Mouse (Mus musculus) heart, postnatal 0 days (tissue): Measurements from ENCODE around the gene Zbtb12.

Source experiments
- CTCF ChIP-seq: IDR thresholded peaks from 2 replicates; pipeline ENCODE4 v1.5.1; 2016; ENCODE audit warnings: antibody characterized with exemption, control low read depth, low read depth
- EP300 ChIP-seq: IDR thresholded peaks from 2 replicates; pipeline ENCODE4 v1.6.1; 2016; ENCODE audit warnings: antibody characterized with exemption, low read depth

GRCm38 (mm10) chr17:34934031-34934430 is 54.7 kb downstream of the Zbtb12 start:
- TF ChIP-seq CTCF (no peak), EP300 (no peak)
